Mouse (Mus musculus) gastrocnemius, postnatal 25 days (tissue): ENCODE measurements at regions not wholly inside any gene's neighbourhood (a gene's known extent, or its start where the extent isn't known, plus 50 kb on each side); places are given as distances from the start of the nearest gene placed in this dataset.
A peak's percentile ranks its signal among the peaks of the same experiment; 100 is the strongest.

Experiments used
- DNase-seq: peaks from one replicate; pipeline ENCODE4 v3.0.0; 2022

- DNase-seq = no peak
These were observed 145.8 kb downstream of the Setd4 start for GRCm38 (mm10) chr16:93458011-93458585.

GRCm38 (mm10) chr16:93456706-93457425, 147.0 kb downstream of the Setd4 start:
- peak; percentile 18 for DNase-seq

DNA sequence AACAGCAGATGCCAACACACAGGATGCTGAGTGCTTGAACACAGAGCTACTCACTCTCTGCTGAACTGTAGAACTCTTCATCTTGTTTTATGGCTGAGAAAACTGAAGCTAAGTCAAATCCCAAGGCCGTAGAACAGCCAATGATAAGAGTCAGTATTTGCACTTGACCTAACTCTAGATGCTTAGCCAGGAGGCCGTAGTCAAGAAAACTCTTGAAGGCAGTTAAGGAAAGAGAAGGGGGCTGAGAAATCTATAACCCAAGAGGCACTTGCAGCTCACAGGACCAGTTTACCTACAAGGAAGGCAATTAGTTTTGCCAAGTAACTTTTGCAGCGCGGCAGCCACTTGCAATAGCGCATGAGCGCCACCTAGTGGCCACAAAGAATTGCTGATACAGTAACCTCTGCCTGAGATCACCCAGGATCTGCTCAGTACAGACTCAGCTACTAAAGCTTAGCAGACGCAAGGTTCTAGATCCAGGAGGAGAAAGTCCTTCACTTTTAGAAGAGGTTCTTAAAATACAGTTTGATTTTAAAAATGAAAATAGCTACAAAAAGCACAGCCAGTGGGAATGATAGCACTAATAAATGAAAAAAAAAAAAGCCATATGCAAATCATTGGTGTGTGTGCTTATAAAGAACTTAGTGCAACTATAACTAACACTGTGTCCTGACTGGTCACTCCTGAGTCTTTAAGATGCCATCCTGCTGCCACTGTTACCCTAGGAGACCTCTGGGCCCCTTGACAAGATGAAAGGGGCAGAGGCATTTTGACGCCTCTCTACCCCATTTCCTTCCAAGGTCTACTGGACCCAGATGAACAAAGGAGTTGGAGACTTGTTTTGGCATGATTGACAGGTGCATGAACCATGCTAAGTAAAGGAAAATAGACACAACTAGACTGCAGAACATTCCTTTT, 149.5 kb downstream of the Setd4 start:
- peak; percentile 39 for DNase-seq

DNA sequence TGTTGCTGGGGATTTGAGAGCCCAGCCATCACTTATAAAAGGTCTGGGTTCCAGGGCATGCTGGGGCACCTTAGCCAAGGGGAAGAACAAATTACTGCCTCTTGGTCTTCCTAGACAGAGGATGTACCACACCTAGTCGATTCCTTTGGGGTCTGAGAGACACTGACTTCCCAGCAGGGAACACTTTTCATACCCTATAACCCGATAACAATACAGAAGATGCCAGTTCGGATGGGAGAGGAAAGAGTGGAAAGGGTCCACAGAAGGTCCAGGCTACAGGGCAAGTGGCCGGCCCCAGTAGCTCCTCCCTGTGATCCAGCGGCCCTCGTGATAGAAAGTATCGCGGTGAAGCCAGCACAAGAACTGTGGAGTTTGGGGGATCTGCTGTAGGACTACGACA, 150.8 kb downstream of the Setd4 start:
- DNase-seq = no peak

- DNase-seq = no peak
These were observed 153.0 kb downstream of the Setd4 start for GRCm38 (mm10) chr16:93450896-93451295.

DNA sequence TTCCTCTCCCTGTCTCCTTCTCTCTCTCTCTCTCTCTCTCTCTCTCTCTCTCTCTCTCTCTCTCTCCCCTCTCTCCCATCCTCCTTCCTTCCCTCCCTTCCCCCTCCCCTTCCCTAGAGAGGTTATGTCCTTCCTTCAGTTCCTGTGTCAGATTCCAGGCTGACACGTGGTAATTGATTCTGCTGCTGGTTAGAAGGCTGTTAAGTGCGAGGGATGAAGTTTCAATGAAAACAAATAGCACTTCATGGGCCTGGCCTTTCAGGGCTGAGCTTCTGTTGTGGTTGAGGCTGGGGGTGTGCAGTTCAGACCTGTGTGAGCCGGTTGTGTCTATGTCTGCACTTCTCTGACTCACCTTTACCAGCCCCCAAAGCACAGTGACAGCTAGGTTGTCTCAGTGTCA, 153.9 kb downstream of the Setd4 start:
- no peak for DNase-seq

DNA sequence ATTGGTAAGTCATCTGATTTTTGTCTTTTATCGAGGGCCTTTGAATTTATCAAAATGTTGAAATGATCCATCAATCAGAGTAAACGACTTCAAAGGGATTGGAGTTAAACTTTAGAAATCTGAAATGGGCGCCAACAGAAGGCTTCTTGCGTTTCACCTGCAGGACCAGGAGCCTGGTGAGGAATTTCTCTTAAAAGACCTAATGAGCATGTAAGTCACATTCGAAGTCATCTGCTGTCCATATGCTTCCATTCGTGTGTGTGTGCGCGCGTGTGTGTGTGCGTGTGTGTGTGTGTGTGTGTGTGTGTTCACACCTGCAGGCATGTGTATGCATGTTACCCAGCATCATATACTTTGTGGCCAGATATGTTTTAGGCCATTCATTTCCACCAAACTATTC, 155.7 kb downstream of the Setd4 start:
- DNase-seq = no peak

DNA sequence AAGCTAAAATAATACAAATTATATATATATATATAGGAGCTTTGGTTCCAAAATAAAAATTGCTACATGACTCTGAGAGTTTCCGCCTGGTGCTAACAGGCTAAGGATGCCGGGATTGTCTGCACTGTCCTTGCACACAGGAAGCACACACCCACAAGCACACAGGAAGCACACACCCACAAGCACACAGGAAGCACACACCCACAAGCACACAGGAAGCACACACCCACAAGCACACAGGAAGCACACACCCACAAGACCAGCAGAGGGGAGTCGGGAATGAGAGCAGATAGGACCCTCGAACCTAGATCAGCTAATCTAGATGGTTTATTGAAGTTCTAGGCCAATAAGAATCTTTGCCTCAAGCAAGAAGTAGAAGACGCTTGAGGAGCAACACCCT, 156.9 kb downstream of the Setd4 start:
- no peak for DNase-seq

DNA sequence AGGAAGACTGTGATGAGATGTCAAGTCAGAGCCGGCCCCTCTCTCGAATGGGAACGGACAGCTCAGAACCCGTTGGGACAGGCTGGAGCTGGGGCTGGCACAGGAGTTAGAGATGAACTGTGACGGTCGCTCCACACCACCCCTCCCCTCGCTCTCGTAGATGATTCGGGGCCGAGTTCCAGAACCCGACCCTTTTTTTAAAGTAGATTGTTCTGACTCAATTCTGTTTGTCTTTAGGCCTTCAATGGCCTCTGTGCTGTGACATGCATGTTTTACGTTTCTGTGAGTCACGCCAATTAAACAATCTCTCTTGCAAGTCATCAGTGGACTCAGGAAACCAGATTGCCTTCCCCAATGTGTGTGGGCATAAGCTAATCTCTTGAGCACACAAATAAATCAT, 157.7 kb downstream of the Setd4 start:
- DNase-seq = no peak

GRCm38 (mm10) chr16:93442837-93443236, 161.0 kb downstream of the Setd4 start:
- DNase-seq = no peak

GRCm38 (mm10) chr16:93437608-93438425, 166.0 kb downstream of the Setd4 start:
- no peak for DNase-seq

DNA sequence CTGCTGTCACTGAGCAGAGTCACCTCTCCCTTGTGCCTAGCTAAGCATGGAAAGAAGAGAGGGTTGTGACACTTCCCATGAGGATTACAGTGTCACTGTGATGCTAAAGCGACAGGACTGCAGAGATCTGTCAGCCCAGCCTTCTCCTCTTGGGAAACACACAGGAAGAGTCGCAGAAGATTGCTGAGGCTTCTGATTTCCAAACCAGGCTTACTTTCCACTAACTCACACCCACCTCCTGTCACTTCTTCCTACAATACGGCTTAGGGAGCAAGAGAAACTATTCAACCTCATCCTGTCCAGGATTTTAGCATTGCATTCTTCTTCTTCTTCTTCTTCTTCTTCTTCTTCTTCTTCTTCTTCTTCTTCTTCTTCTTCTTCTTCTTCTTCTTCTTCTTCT, 167.1 kb downstream of the Setd4 start:
- no peak for DNase-seq

GRCm38 (mm10) chr16:93431316-93431715, 172.5 kb downstream of the Setd4 start:
- DNase-seq = no peak

GRCm38 (mm10) chr16:93429324-93429781, 174.5 kb downstream of the Setd4 start:
- no peak for DNase-seq

DNA sequence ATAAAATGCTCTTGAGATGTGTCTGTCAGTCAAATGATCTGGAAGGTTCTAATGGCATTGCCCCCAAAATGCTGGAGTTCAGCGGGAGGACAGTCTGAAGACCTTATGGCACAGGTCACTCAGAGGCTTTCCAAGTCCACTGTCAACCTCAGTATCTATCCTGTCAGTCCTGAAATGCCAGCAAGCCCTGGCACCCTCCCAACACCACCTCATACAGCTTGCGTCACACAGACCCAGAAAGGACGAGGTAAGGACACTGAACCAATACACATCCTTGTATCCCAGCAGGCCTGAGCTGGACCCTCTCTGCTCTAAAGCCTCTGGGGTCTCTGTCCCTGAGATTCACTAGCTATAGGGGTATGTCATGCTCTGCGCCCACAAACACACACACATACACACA, 176.6 kb downstream of the Setd4 start:
- DNase-seq = no peak

DNA sequence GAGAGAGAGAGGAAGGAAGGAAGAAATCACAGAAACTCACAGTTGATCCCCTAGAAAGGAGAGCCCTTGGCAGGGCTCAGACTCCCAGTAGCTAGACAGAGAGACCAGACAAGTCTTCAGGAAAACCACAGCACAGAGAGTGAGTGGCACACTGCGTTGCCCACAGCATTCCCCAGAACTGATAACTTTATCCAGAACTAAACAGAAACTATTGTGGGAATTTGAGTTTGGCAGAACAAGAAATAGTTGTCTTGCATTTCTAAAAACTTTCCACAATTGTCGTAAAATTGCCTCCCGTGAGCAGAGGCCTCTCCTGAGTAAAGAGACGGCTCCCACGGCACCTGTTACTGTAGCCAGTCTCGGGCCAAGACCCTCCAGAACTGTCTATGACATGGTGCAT, 178.1 kb downstream of the Setd4 start:
- DNase-seq = no peak

DNA sequence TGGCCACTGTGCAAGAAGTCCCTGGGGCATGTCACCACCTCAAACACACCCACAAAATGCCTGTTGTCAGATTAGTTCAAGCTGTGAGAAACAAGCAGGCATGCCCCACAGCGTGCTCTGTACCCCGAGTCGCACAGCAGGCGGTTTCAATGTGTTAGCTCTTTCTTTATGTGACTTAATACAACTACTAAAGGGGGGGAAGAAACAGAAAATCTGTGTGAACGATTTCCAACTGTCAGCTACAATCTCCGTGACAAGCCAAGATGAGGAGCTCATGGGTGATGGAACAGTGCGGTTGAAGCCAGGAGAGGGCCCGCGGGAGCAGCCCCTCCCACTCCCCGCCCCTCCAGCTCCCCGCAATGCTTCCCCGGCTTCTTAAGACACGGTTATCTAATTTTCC, 180.7 kb downstream of the Setd4 start:
- DNase-seq = no peak

DNA sequence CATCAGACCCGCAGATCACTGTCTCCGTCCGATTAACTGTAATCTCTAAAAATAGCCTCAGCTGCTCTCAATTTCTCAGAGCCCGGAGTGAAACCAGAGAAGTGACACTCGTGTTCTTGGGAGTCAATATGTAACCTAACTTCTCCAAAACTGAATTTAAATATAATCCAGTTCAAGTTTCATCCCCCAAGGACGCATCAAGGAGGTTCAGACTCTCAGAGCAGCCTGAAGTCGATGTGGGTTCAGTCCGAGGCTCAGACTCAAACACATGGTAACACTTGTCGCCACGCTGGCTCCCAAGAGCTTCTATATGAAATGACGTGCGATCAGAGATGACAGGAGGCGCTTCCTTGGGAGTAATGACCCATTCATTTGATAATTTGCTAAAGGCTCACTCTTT, 181.6 kb downstream of the Setd4 start:
- DNase-seq = no peak

- no peak for DNase-seq
These were observed 185.6 kb downstream of the Setd4 start for GRCm38 (mm10) chr16:93418246-93418645.

GRCm38 (mm10) chr16:93417831-93418230, 186.0 kb downstream of the Setd4 start:
- no peak for DNase-seq

- DNase-seq = no peak
These were observed 211.7 kb downstream of the Setd4 start for GRCm38 (mm10) chr16:93392024-93392675.
